Mouse (Mus musculus): ENCODE data around the gene Slx4ip.

DNA sequence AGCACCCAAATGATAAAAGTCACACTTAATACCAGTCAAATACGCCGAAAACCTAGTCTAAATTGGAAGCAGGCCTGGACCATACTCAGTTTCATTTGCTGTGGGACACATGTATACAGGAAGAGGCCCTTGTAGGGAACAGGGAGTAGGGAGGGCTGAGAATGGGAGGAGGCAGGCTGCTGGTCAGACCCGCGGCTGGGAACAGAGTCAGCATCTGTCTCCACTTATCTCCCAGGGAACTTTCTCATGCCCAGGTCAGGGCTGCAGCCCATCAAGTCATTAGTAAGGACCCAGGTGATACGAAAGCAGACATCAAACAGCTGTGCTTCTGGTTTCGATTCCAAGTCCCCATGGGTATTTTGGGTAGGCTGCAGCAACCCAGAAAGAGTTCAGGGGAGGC is 196.7 kb downstream of the Slx4ip start:
- TF ChIP-seq POLR2A (IDR thresholded peaks at IDR 0.05; ENCODE audit: control insufficient read depth, extremely low read depth, insufficient read depth, low read length, poor library complexity) (no peak), CTCF (IDR thresholded peaks at IDR 0.05; ENCODE audit: borderline replicate concordance, control insufficient read depth, extremely low read depth, insufficient read depth, low read length, poor library complexity) (no peak)

Data from thymus, adult 2 months (tissue).